Mouse (Mus musculus): ENCODE measurements around the gene Ankle1. TPM values are rescaled to one million over a fixed set of nuclear protein-coding genes. Genes with fewer than 3 reads are reported as not detected.

Ankle1 gene
- polyA plus RNA-seq (2017; shearing (Covaris generic)): 0.68 TPM

DNA sequence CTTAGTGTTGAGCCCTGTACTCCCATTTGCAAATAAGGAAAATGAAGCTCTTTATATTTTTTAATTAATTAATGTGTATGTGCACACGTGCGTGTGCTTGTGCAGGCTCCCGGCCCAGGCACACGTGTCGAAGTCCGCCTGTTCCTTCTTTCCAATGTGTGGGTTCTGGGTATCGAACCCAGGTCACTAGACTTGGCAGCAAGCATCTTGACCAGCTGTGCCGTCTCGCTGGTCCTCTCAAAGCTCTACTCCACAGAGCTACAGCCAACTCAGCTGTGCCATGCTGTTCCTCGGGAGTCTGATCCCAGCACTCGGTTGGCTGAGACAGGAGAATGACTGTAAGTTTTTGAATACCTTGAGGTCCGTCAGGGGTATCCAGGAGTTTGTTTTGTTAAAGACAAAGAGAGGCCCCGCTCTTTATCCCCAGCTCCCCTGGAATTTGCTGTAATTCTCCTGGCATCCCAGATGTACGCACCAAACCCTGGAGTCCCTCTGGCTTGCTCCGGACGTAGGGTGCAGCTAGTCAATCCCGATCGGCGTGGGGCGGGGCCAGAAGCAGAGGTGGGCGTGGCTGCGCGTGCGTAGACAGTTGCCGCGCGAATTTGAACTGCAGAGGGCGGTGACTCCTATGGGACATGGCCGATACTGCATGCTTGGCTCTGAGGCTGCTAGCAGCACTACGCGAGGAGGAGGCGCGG is at the start of gene Ankle1:
Ankle1 (plus strand) TSS at position 610 of the 698 bp plus-strand sequence.

DNA sequence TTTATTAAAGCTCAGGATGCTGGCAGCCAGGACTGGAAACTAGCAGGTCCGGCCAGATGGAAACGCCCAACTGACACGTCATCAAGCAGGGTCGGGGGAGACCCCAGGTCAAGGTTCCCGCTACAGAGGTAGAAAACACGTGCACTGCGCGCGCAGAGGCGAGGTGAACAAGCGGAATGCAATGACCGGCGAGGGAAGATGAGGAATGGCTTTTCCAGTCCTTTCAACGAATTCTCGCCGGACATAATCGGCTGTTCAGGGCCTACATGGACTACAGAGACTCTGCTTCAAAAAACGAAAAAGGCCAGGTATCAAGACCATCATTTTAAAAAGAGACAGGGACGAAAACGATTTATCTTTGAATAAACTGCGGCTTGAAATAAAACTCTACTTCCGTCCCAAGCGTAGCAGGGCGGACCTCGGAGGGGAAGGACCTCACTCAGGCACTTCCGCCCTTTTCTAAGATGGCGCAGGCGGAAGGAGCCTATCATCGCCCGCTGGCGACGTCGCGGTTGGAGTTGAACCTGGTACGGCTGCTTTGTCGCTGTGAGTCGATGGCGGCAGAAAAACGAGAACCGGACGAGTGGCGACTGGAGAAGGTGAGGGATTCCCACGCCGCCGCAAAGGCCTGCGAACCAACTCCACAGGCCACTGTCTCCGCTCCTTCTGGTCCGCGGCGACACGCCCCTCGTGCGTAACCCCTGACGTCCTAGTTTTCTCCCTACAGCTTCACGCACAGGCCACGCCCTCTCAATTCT is 38.9 kb upstream of the Ankle1 start, which contains the start of gene Use1:
Use1 (plus strand) TSS at position 78 of the 758 bp plus-strand sequence.

DNA sequence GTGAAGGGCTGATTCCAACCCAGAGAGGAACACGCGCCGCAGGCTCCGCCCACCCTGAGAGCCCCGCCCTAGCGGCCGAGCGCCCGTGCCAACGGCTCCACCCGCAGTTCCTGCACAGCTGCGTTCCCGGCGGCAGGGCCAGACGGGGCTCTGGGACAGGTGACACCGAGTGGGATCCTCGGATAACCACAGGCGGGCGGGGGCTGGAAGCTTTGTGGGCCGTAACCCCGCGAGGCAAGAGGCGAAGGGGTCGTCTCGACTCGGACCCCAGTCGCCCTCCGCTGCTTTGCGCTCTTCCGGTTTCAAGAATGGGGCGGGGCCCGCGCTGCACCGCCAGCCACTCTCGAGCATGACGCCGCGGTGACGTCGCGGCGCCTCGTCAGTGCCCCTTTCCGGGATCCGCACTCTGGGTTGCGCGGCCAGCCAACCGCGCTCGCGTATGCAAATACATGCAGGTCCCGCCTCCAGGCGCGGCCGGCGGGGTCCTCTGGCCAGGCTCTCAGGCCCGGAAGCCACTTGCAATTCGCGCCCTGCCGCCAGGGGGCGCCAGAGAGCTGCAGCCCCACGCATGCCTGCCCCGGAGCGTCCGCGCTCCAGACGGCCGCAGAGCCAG is 34.5 kb upstream of the Ankle1 start, which contains the start of gene Ocel1:
Ocel1 (plus strand) TSS at position 63 of the 613 bp plus-strand sequence.

DNA sequence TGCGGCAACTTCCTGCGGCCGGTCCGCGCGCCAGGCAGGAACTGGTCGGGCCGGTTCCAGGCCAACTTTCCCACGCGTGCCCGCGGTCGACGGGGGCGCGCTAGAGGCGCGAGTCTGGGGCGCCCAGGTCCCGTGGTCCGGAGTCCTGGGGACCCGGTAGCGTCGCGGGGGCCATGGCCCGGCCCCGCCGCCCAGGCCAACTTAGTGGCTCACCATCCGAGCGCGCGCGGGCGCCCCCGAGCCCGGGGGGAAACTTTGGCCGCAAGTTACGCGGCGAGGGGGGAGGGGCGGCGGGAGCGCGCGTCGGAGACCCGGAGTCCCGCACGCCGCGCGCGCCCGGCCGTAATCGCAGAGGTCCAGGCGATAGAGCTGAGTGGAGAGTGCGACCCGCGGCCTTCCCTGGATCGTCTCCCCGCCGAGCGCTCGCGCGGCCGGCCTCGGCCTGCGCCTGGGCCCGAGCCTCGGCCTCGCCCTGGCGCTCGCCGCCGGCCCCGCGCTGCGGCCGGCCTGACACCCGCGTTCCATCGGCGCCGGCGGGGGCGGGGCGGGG is 24.3 kb upstream of the Ankle1 start, which contains the start of gene Nr2f6:
Nr2f6 (minus strand) TSS at position 540 of the 550 bp plus-strand sequence.

DNA sequence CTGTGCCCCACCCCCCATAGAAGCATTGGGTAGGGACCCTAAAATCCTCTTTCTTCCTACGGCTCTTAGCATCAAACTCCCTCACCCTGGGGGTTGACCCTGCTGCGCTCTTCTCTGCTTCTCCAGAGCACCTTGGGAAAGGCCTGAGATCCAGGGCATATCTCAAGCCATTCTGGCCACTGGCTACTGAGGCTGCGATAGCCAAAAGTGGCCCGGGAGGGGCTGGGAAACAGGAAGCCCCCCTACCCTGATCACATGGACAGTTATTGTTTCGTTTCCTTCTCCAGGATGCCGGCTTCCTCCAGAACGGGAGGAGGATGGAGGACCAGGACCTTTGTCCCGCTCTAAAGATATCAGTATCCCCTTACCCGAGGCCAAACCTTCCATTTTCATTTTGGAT is 10.2 kb upstream of the Ankle1 start, which contains the start of gene Ushbp1:
Ushbp1 (minus strand) TSS at position 174 of the 400 bp plus-strand sequence.

DNA sequence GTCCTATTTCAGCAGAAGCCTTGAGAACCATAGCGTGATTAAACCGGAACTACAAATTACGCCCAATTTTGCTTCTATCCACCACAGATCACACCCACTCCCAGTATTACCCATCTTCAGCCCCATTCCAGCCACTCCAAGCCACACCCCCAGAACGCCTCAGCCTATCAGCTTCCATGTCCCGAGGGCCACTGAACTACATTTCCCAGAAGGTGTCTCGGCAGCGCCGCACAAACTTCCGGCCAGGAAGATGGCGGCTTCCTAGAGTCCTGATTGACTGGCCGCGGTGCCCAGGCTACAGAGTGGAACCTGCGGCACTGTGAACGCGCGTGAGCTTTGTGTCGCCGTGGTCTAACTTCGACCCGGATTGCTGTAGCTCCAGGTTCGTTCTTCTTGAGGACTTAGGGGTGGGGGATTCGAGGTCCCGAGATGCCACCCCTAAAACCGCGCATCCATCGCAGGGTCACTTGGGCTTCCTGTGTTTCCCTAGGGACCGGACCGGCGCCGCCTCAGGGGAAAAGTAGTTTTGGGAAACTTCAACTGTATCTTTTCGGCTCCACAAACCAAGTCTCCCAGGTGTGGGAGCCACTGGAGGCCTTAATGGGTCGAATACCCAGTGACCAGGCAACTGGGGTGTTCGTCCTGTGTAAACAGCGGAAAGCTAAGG is 9.0 kb upstream of the Ankle1 start, which contains the start of gene Babam1:
Babam1 (plus strand) TSS at position 223 of the 667 bp plus-strand sequence.

Other genes with a start within 250 kb of the Ankle1 start
- gene Myo9b, start 133.3 kb upstream of the Ankle1 start, polyA plus RNA-seq (2017; shearing (Covaris generic)): 24.4 TPM
- gene Haus8, start 133.1 kb upstream of the Ankle1 start, polyA plus RNA-seq (2017; shearing (Covaris generic)): 32.5 TPM
- 210 TPM for gene Use1, start 39.2 kb upstream of the Ankle1 start, polyA plus RNA-seq (2017; shearing (Covaris generic))
- gene Ocel1, start 34.7 kb upstream of the Ankle1 start, polyA plus RNA-seq (2017; shearing (Covaris generic)): 5.3 TPM
- gene Nr2f6, start 24.1 kb upstream of the Ankle1 start, polyA plus RNA-seq (2017; shearing (Covaris generic)): not detected
- 0.11 TPM for gene Ushbp1, start 10.2 kb upstream of the Ankle1 start, polyA plus RNA-seq (2017; shearing (Covaris generic))
- 126 TPM for gene Babam1, start 9.1 kb upstream of the Ankle1 start, polyA plus RNA-seq (2017; shearing (Covaris generic))
- gene Abhd8, start 57.6 kb downstream of the Ankle1 start, polyA plus RNA-seq (2017; shearing (Covaris generic)): 73.3 TPM
- 93.2 TPM for gene Mrpl34, start 58.9 kb downstream of the Ankle1 start, polyA plus RNA-seq (2017; shearing (Covaris generic))
- gene Dda1, start 63.2 kb downstream of the Ankle1 start, polyA plus RNA-seq (2017; shearing (Covaris generic)): 64.2 TPM
- gene Ano8, start 80.0 kb downstream of the Ankle1 start, polyA plus RNA-seq (2017; shearing (Covaris generic)): 0.14 TPM
- gene Gtpbp3, start 82.1 kb downstream of the Ankle1 start, polyA plus RNA-seq (2017; shearing (Covaris generic)): 3.4 TPM
- not detected for gene Plvap, start 105.7 kb downstream of the Ankle1 start, polyA plus RNA-seq (2017; shearing (Covaris generic))
- gene Ccdc194, start 119.7 kb downstream of the Ankle1 start, polyA plus RNA-seq (2017; shearing (Covaris generic)): not detected
- 173 TPM for gene Bst2, start 131.4 kb downstream of the Ankle1 start, polyA plus RNA-seq (2017; shearing (Covaris generic))
- gene Mvb12a, start 136.9 kb downstream of the Ankle1 start, polyA plus RNA-seq (2017; shearing (Covaris generic)): 55.1 TPM
- gene Tmem221, start 152.9 kb downstream of the Ankle1 start, polyA plus RNA-seq (2017; shearing (Covaris generic)): 0.40 TPM
- 0.12 TPM for gene Nxnl1, start 160.6 kb downstream of the Ankle1 start, polyA plus RNA-seq (2017; shearing (Covaris generic))
- gene Slc27a1, start 162.9 kb downstream of the Ankle1 start, polyA plus RNA-seq (2017; shearing (Covaris generic)): 12.4 TPM
- 21.4 TPM for gene Pgls, start 186.2 kb downstream of the Ankle1 start, polyA plus RNA-seq (2017; shearing (Covaris generic))
- 2.2 TPM for gene Fam129c, start 191.6 kb downstream of the Ankle1 start, polyA plus RNA-seq (2017; shearing (Covaris generic))
- 4.4 TPM for gene Colgalt1, start 205.0 kb downstream of the Ankle1 start, polyA plus RNA-seq (2017; shearing (Covaris generic))